Mouse (Mus musculus): ENCODE measurements at regions not wholly inside any gene's neighbourhood (a gene's known extent, or its start where the extent isn't known, plus 50 kb on each side); places are given as distances from the start of the nearest gene placed in this dataset.

DNA sequence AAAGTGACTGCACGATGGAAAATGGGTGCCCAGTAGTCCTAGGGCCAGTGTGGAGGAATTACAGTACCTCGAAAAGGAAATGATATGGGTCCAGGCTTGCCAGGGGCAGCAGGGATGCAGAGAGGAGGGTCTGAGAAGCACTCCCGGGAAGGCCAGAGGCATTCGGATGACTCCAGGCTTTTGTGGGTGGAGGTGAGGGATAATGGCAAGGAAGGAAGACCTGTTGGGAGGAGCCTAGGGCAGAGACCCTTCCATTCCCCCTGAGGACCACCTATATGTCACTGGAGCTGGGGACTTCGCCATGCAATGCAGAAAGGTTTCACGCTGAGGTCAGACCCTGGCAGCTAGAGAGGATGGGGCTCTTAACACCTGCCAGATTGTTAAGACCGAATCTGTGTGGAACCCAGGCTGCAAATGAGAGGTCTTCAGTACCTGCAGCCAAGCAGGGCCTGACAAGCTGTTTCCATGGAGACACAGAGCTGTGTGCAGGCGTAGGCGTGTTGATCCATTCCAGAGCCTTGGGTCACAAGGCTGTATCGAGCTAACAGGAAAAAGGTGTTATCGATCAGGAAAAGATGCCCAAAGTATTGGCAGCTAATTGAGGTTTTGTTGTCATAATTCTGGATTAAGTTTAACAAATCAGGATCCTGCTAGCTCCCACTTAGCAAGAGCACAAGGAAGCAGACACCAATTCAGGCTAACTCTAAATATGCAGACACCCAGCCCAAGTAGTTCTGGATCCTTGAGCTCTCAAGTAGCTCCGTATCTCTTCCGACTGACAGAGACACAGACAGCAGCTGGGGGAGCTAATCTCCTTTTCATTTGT is 59.2 kb upstream of the Mkln1 start:
- Histone ChIP-seq H3K27me3 (ENCODE audit: control insufficient read depth, insufficient read depth, low read length) (no peaks in the 10 kb centered on the region), H3K9me3 (ENCODE audit: control insufficient read depth, low read length) (no peaks in the 10 kb centered on the region), H3K36me3 (ENCODE audit: control insufficient read depth, insufficient read depth, low read length) (no peaks in the 10 kb centered on the region), H3K27ac (replicated peaks in 1 of 2; ENCODE audit: control insufficient read depth in 1 of 2, insufficient read depth in 1 of 2, low read depth in 2 of 2, low read length in 2 of 2) (no peak overlapping the region), H3K4me2 (ENCODE audit: low read length) (no peak overlapping the region; the same call in 1 of the 2 replicates), H3K4me1 (ENCODE audit: control insufficient read depth in 2 of 2, insufficient read depth in 2 of 2, low read length in 2 of 2) (peaks cover 3 to 10% of the 10 kb centered on the region in 2 experiments), H3K4me3 (ENCODE audit: control insufficient read depth in 1 of 2, insufficient read depth in 1 of 2, low read depth in 1 of 2, low read length in 2 of 2) (no peak overlapping the region), H3K9ac (ENCODE audit: low read length) (no peak overlapping the region)
- no peak for ATAC-seq (ENCODE audit: insufficient number of reproducible peaks, insufficient read depth, low FRiP score, low read depth)
- WGBS, result 39% methylated on average over 13 of the region's 13 CpGs

DNA sequence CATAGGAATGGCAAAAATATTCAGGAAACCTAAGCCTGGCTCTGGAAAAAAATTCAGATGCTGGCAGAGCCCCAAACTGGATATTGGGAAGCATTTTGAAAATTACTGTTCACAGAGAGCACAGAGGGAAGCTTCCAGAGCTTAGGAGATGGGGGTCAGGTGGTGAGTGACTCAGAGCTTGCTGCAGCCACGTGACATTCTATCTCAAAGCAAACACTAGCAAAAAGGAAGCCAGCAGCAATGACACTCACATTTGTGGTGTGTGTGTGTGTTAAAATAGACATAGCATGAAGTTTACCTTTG is 58.6 kb upstream of the Mkln1 start:
- no peak overlapping the region for H3K4me3 ChIP-seq (ENCODE audit: control insufficient read depth in 1 of 2, insufficient read depth in 1 of 2, low read depth in 1 of 2, low read length in 2 of 2)
- ATAC-seq (ENCODE audit: insufficient number of reproducible peaks, insufficient read depth, low FRiP score, low read depth), result no peak

DNA sequence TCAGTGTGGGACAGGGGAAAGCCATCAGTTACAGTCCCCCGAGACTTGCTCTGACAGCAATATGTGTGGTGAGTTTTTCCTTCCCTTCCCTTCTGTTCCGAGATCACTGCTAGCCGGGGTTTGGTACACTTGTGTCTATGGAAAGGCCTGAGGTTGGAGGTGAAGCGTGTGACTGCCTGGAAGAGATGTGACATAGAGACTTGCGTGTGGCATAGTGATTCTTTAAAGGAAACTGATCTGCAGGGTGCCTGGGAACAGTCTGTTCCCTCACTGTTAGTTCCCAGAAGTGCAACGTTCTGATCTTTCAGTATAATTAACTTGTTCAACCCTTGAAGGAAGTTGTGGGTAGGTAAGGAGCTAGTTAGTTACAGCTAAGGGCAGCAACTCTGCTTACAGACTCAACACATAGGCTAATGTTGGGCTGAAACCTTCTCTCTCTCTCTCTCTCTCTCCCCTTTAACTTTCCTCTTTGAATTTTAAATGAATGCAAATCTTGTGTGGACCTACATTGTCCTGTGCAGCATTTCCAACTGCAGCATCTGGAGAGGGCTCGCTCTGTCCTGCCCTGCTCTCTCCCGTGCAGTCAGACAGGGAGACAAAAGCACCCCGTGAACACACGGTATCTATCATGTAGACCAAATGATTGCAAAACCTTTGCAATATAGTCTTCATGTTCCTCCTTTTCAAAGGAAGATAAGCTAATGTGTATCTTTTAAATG is 53.0 kb upstream of the Mkln1 start:
- Histone ChIP-seq H3K4me2 (ENCODE audit: low read length) (no peak overlapping the region), H3K4me3 (ENCODE audit: control insufficient read depth in 1 of 2, insufficient read depth in 1 of 2, low read depth in 1 of 2, low read length in 2 of 2) (no peak overlapping the region), H3K4me1 (ENCODE audit: control insufficient read depth in 2 of 2, insufficient read depth in 2 of 2, low read length in 2 of 2) (no peaks in the 10 kb centered on the region), H3K36me3 (ENCODE audit: control insufficient read depth, insufficient read depth, low read length) (no peaks in the 10 kb centered on the region), H3K9ac (ENCODE audit: low read length) (no peak overlapping the region), H3K27me3 (ENCODE audit: control insufficient read depth, insufficient read depth, low read length) (no peaks in the 10 kb centered on the region), H3K9me3 (ENCODE audit: control insufficient read depth, low read length) (no peaks in the 10 kb centered on the region), H3K27ac (replicated peaks in 1 of 2; ENCODE audit: control insufficient read depth in 1 of 2, insufficient read depth in 1 of 2, low read depth in 2 of 2, low read length in 2 of 2) (no peak overlapping the region)
- 65% methylated on average over 10 of the region's 10 CpGs for WGBS
- no peak for ATAC-seq (ENCODE audit: insufficient number of reproducible peaks, insufficient read depth, low FRiP score, low read depth)

More for the DNA sequence above, 58.6 kb upstream of the Mkln1 start:
- H3K36me3 ChIP-seq (ENCODE audit: control insufficient read depth, insufficient read depth, low read length), result no peaks in the 10 kb centered on the region
- H3K4me2 ChIP-seq (ENCODE audit: low read length), result no peak overlapping the region; the same call in 1 of the 2 replicates
- peaks cover 3 to 10% of the 10 kb centered on the region in 2 experiments for H3K4me1 ChIP-seq (ENCODE audit: control insufficient read depth in 2 of 2, insufficient read depth in 2 of 2, low read length in 2 of 2)
- H3K27ac ChIP-seq (replicated peaks in 1 of 2; ENCODE audit: control insufficient read depth in 1 of 2, insufficient read depth in 1 of 2, low read depth in 2 of 2, low read length in 2 of 2), result no peak overlapping the region
- H3K27me3 ChIP-seq (ENCODE audit: control insufficient read depth, insufficient read depth, low read length), result no peaks in the 10 kb centered on the region
- no peaks in the 10 kb centered on the region for H3K9me3 ChIP-seq (ENCODE audit: control insufficient read depth, low read length)
- H3K9ac ChIP-seq (ENCODE audit: low read length), result no peak overlapping the region
- 7% methylated on average over 1 of the region's 1 CpGs for WGBS

DNA sequence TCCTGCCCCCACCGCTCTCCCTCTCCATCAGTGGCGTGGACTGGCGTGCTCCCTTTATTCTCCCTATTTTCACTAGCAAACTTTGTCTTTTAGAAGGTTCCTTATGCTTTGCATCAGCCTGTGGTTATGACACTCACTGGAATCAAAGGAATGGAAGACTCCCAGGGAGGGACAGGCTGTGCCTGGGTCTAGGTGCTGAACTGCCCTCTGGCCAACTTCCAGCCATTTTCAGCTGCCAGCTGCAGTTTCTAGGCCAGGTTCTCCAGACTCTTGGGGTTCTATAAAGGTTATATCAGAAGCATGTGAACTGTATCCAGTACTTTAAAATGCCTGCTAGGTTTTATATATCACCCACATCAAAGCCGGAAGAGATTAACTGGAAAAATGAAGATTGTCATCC is 50.2 kb upstream of the Mkln1 start:
- no peak overlapping the region for H3K4me2 ChIP-seq (ENCODE audit: low read length)
- no peaks in the 10 kb centered on the region for H3K36me3 ChIP-seq (ENCODE audit: control insufficient read depth, insufficient read depth, low read length)
- H3K4me1 ChIP-seq (ENCODE audit: control insufficient read depth in 2 of 2, insufficient read depth in 2 of 2, low read length in 2 of 2), result no peaks in the 10 kb centered on the region
- H3K27ac ChIP-seq (replicated peaks in 1 of 2; ENCODE audit: control insufficient read depth in 1 of 2, insufficient read depth in 1 of 2, low read depth in 2 of 2, low read length in 2 of 2), result no peak overlapping the region
- H3K27me3 ChIP-seq (ENCODE audit: control insufficient read depth, insufficient read depth, low read length), result no peaks in the 10 kb centered on the region
- ATAC-seq (ENCODE audit: insufficient number of reproducible peaks, insufficient read depth, low FRiP score, low read depth), result no peak
- H3K9ac ChIP-seq (ENCODE audit: low read length), result no peak overlapping the region
- no peaks in the 10 kb centered on the region for H3K9me3 ChIP-seq (ENCODE audit: control insufficient read depth, low read length)
- 90% methylated on average over 4 of the region's 4 CpGs for WGBS
- H3K4me3 ChIP-seq (ENCODE audit: control insufficient read depth in 1 of 2, insufficient read depth in 1 of 2, low read depth in 1 of 2, low read length in 2 of 2), result no peak overlapping the region

MicroRNA genes in the stretch of these regions (microRNA counts, 519-probe panel; counts per million panel counts)
- 4,803 counts per million, percentile 79 among the panel's probes with 10 or more counts for microRNA mmu-miR-29a

Small RNA genes in the stretch of these regions (microRNA-seq; reads per million reads assigned to microRNA genes)
- 273 reads per million, percentile 65 among the genes with 10 or more reads in this experiment for gene Mir29a
- gene Mir29b-1, result 2.5 reads per million
